8 mouse cellular contexts compared by ENCODE assay signal in the genomic region with DNA sequence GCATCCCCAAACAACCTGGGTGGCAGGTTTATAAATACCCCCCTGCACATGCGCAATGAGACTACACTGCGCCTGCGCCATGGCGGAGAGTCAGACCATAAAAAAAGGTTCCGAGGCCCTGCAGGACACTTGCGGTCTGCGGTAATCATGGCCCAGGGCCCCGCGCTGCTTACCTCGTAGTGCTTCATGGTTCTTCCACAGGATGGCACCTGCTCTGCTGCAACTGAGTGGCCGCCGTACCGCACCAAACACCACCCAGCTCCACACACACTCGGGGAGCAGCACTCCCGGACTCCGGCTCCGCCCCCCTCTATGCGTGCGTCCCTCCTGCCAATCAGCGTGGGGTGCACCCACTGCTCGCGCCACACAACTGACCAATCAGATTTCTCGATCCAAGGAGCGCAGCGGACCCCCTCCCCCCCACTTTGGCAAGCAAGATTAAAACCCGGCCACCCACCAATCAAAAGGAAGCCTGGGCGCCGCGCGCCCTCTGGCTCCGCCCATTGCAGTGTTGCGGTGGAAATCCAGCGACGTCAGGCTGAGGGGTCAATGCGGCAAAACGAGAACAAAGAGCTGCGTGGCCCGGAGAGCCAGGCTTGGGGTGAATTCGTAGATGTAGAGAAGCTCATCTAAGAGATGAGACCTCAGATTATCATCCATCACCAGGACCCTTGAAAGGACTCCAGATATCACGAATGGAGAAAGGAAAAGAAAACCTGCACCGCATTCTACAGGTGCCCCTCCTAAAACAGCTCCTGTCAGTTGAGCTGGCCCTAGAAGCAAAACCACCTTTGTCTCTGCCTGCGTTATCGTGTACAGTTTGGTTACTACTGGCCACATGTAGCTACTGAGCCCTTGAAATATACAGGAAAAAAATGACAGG. TPM values are rescaled to one million over a fixed set of nuclear protein-coding genes. Genes with fewer than 3 reads are reported as not detected.
DNase-seq lines count a peak whose midpoint lies in the region; ATAC-seq lines count a peak whose summit lies in the region.

No protein-coding gene starts in this region.

- H3K27me3 ChIP-seq in forebrain, embryonic 10.5 days (ENCODE audit: poor library complexity, severe bottlenecking), result no peaks in the 10 kb centered on the region
- H3K27me3 ChIP-seq in heart, embryonic 16.5 days (ENCODE audit: control insufficient read depth, insufficient read depth, low read length), result no peaks in the 10 kb centered on the region
- no peaks in the 10 kb centered on the region for H3K27me3 ChIP-seq in liver, embryonic 15.5 days
- no peaks in the 10 kb centered on the region for H3K27me3 ChIP-seq in neural tube, embryonic 12.5 days (replicated peaks)

- H3K9ac ChIP-seq in heart, embryonic 16.5 days (ENCODE audit: low read length), result peak overlapping the region; percentile 86
- H3K9ac ChIP-seq in liver, embryonic 15.5 days, result peak overlapping the region; percentile 77
- peak overlapping the region; percentile 76 for H3K9ac ChIP-seq in neural tube, embryonic 12.5 days

- peak; percentile 99 for ATAC-seq in heart, embryonic 16.5 days (replicated peaks; ENCODE audit: extremely low read depth, insufficient read depth, low FRiP score)
- ATAC-seq in liver, embryonic 15.5 days (ENCODE audit: insufficient read depth), result peak; percentile 98
- peak; percentile 97 for ATAC-seq in neural tube, embryonic 12.5 days (ENCODE audit: low FRiP score, low read depth)

- peak overlapping the region; percentile 95 for H3K4me2 ChIP-seq in heart, embryonic 16.5 days (ENCODE audit: low read depth, low read length)
- H3K4me2 ChIP-seq in liver, embryonic 15.5 days, result peak overlapping the region; percentile 87
- peak overlapping the region; percentile 71 for H3K4me2 ChIP-seq in neural tube, embryonic 12.5 days (replicated peaks)

- H3K36me3 ChIP-seq in forebrain, embryonic 10.5 days (replicated peaks), result peaks cover 28% of the 10 kb centered on the region
- H3K36me3 ChIP-seq in heart, embryonic 16.5 days (ENCODE audit: control insufficient read depth, insufficient read depth), result no peaks in the 10 kb centered on the region; the same call in 1 of the 2 replicates
- H3K36me3 ChIP-seq in liver, embryonic 15.5 days (replicated peaks), result peaks cover 11% of the 10 kb centered on the region; the same call in 1 of the 2 replicates
- H3K36me3 ChIP-seq in neural tube, embryonic 12.5 days, result no peaks in the 10 kb centered on the region

- H3K4me3 ChIP-seq in forebrain, embryonic 10.5 days, result peak overlapping the region; percentile 88
- H3K4me3 ChIP-seq in heart, embryonic 16.5 days (ENCODE audit: low read length), result peak overlapping the region; percentile 66
- H3K4me3 ChIP-seq in liver, embryonic 15.5 days (replicated peaks), result peak overlapping the region; percentile 72
- H3K4me3 ChIP-seq in neural tube, embryonic 12.5 days, result peak overlapping the region; percentile 59

- H3K4me1 ChIP-seq in forebrain, embryonic 10.5 days, result peaks cover 43% of the 10 kb centered on the region
- peaks cover 27% of the 10 kb centered on the region for H3K4me1 ChIP-seq in heart, embryonic 16.5 days (ENCODE audit: control insufficient read depth, insufficient read depth, low read length)
- H3K4me1 ChIP-seq in liver, embryonic 15.5 days (replicated peaks), result peaks cover 69% of the 10 kb centered on the region
- peaks cover 35% of the 10 kb centered on the region for H3K4me1 ChIP-seq in neural tube, embryonic 12.5 days

- H3K27ac ChIP-seq in forebrain, embryonic 10.5 days, result peak overlapping the region; percentile 96
- H3K27ac ChIP-seq in heart, embryonic 16.5 days (ENCODE audit: low read length), result peak overlapping the region; percentile 90
- peak overlapping the region; percentile 89 for H3K27ac ChIP-seq in liver, embryonic 15.5 days (replicated peaks)
- peak overlapping the region; percentile 69 for H3K27ac ChIP-seq in neural tube, embryonic 12.5 days

- WGBS in forebrain, embryonic 10.5 days, result under 1% methylated on average over 43 of the region's 43 CpGs
- under 1% methylated on average over 43 of the region's 43 CpGs for WGBS in heart, embryonic 16.5 days
- WGBS in liver, embryonic 15.5 days (ENCODE audit: insufficient replicate concordance), result under 1% methylated on average over 43 of the region's 43 CpGs
- under 1% methylated on average over 43 of the region's 43 CpGs for WGBS in neural tube, embryonic 12.5 days

- no peaks in the 10 kb centered on the region for H3K9me3 ChIP-seq in forebrain, embryonic 10.5 days
- H3K9me3 ChIP-seq in heart, embryonic 16.5 days (replicated peaks; ENCODE audit: control insufficient read depth, low read length), result no peaks in the 10 kb centered on the region
- H3K9me3 ChIP-seq in liver, embryonic 15.5 days (replicated peaks), result no peaks in the 10 kb centered on the region
- H3K9me3 ChIP-seq in neural tube, embryonic 12.5 days, result no peaks in the 10 kb centered on the region

- DNase-seq in CD8-positive naive resting alpha-beta T cell, adult 2 months (ENCODE audit: low read depth in 2 of 2, low spot score in 2 of 2), result peak; percentile 84 to 87
- DNase-seq in c-Kit-positive CD71-negative TER-119-negative erythroid progenitor cells, embryonic 14.5 days (ENCODE audit: low read depth), result peak; percentile 95
- peak; percentile 99 for DNase-seq in forebrain, embryonic 10.5 days (ENCODE audit: extremely low spot score, low spot score)
- DNase-seq in kidney, postnatal 36 days, result peak; percentile 98
- peak; percentile 99 for DNase-seq in telencephalon, adult 2 months (ENCODE audit: low read depth, low spot score)

RNA-seq across cellular contexts. Expression of a gene that starts 13.4 kb away (rescaled TPM):
- 637 and 658 TPM in 2 replicates for polyA plus RNA-seq in forebrain, embryonic 10.5 days (2016; fragmentation: Nextera tagmentation; extraction: Ambion mirVana)
- 372 and 402 TPM in 2 replicates for polyA plus RNA-seq in heart, embryonic 16.5 days (2015; fragmentation: Nextera tagmentation; extraction: Ambion mirVana)
- polyA plus RNA-seq in liver, embryonic 15.5 days (2015; fragmentation: Nextera tagmentation; extraction: Ambion mirVana), result 329 and 344 TPM in 2 replicates
- polyA plus RNA-seq in neural tube, embryonic 12.5 days (2016; fragmentation: Nextera tagmentation; extraction: Ambion mirVana), result 760 and 802 TPM in 2 replicates

RNA-seq across cellular contexts. Expression of a gene that starts 13.6 kb away (rescaled TPM):
- polyA plus RNA-seq in forebrain, embryonic 10.5 days (2016; fragmentation: Nextera tagmentation; extraction: Ambion mirVana), result 65.2 and 77.8 TPM in 2 replicates
- 47.8 and 49.3 TPM in 2 replicates for polyA plus RNA-seq in heart, embryonic 16.5 days (2015; fragmentation: Nextera tagmentation; extraction: Ambion mirVana)
- 52.7 and 56.0 TPM in 2 replicates for polyA plus RNA-seq in liver, embryonic 15.5 days (2015; fragmentation: Nextera tagmentation; extraction: Ambion mirVana)
- polyA plus RNA-seq in neural tube, embryonic 12.5 days (2016; fragmentation: Nextera tagmentation; extraction: Ambion mirVana), result 60.2 and 63.0 TPM in 2 replicates

RNA-seq across cellular contexts. Expression of a gene that starts 27.9 kb away (rescaled TPM):
- 342 and 357 TPM in 2 replicates for polyA plus RNA-seq in forebrain, embryonic 10.5 days (2016; fragmentation: Nextera tagmentation; extraction: Ambion mirVana)
- 612 and 678 TPM in 2 replicates for polyA plus RNA-seq in heart, embryonic 16.5 days (2015; fragmentation: Nextera tagmentation; extraction: Ambion mirVana)
- polyA plus RNA-seq in liver, embryonic 15.5 days (2015; fragmentation: Nextera tagmentation; extraction: Ambion mirVana), result 231 and 237 TPM in 2 replicates
- polyA plus RNA-seq in neural tube, embryonic 12.5 days (2016; fragmentation: Nextera tagmentation; extraction: Ambion mirVana), result 343 and 361 TPM in 2 replicates

RNA-seq across cellular contexts. Expression of a gene that starts 58.1 kb away (rescaled TPM):
- 220 and 227 TPM in 2 replicates for polyA plus RNA-seq in forebrain, embryonic 10.5 days (2016; fragmentation: Nextera tagmentation; extraction: Ambion mirVana)
- polyA plus RNA-seq in heart, embryonic 16.5 days (2015; fragmentation: Nextera tagmentation; extraction: Ambion mirVana), result 135 and 146 TPM in 2 replicates
- polyA plus RNA-seq in liver, embryonic 15.5 days (2015; fragmentation: Nextera tagmentation; extraction: Ambion mirVana), result 49.8 and 50.8 TPM in 2 replicates
- polyA plus RNA-seq in neural tube, embryonic 12.5 days (2016; fragmentation: Nextera tagmentation; extraction: Ambion mirVana), result 182 and 186 TPM in 2 replicates

RNA-seq across cellular contexts. Expression of a gene that starts 58.8 kb away (rescaled TPM):
- not detected in 2 replicates for polyA plus RNA-seq in forebrain, embryonic 10.5 days (2016; fragmentation: Nextera tagmentation; extraction: Ambion mirVana)
- polyA plus RNA-seq in heart, embryonic 16.5 days (2015; fragmentation: Nextera tagmentation; extraction: Ambion mirVana), result not detected in 2 replicates
- not detected in 2 replicates for polyA plus RNA-seq in liver, embryonic 15.5 days (2015; fragmentation: Nextera tagmentation; extraction: Ambion mirVana)
- not detected in 2 replicates for polyA plus RNA-seq in neural tube, embryonic 12.5 days (2016; fragmentation: Nextera tagmentation; extraction: Ambion mirVana)

Comparison
In these comparisons a context has a peak if more than half of its experiments do, and no peak if none do; other contexts are left out.
1. Peak in every context shown above with its lines: DNase-seq, ATAC-seq, H3K4me3 ChIP-seq and H3K27ac ChIP-seq.